Mouse (Mus musculus) gastrocnemius, postnatal 14 days (tissue): ENCODE data around the gene Trmt10c. TPM values are rescaled to one million over a fixed set of nuclear protein-coding genes. Genes with fewer than 3 reads are reported as not detected.

Source experiments
- microRNA-seq, 2 experiments: library from miRNA; unstranded; fragments of <30 nt; microRNA quantifications; one replicate each; pipeline ENCODE4 v1.2.0; 2021
- total RNA-seq, 2 experiments: library from RNA; stranded (reverse); gene quantifications; 2 replicates each; pipeline ENCODE4 v1.2.3; 2021

Gene Trmt10c
- total RNA-seq, 2 experiments from 2014 or later: 8.8 to 9.4 TPM

Small RNA genes within 50 kb of the gene (microRNA-seq; reads per million reads assigned to microRNA genes)
- 0 reads per million in 2 experiments for gene Gm24047

Other genes starting within 250 kb of the Trmt10c start
- gene Nfkbiz, start 198.9 kb downstream of the Trmt10c start, total RNA-seq: 1 to 10 TPM; 1.5 to 1.6 TPM
- under 1 TPM; 0.31 to 0.33 TPM for gene Nxpe3, start 142.5 kb downstream of the Trmt10c start, total RNA-seq
- gene Cep97, start 103.0 kb downstream of the Trmt10c start, total RNA-seq: 1 to 10 TPM; 4.0 to 4.3 TPM
- 100 to 1,000 TPM; 648 to 762 TPM for gene Rpl24, start 71.5 kb downstream of the Trmt10c start, total RNA-seq
- 1 to 10 TPM; 6.2 to 7.2 TPM for gene Zbtb11, start 63.9 kb downstream of the Trmt10c start, total RNA-seq
- 10 to 100 TPM; 41.6 to 42.7 TPM for gene Pcnp, start 8.1 kb downstream of the Trmt10c start, total RNA-seq
- 10 to 100 TPM; 13.5 to 13.7 TPM for gene Senp7, start 10.5 kb upstream of the Trmt10c start, total RNA-seq
- gene Impg2, start 166.5 kb upstream of the Trmt10c start, total RNA-seq: under 1 TPM; 0.09 to 0.14 TPM